Comparison of ENCODE assay signal across 22 mouse cellular contexts in genomic region chr3:152936313-152936712, GRCm38 (mm10). TPM values are rescaled to one million over a fixed set of nuclear protein-coding genes. Genes with fewer than 3 reads are reported as not detected.
DNase-seq lines count a peak whose midpoint lies in the region; ATAC-seq and TF ChIP-seq lines count a peak whose summit lies in the region.
"Had no signal": no experiment of that assay in that cellular context is flagged by ENCODE, and none has a peak within 500 bp of the region (broad histone marks: within the 10 kb centered on the region; RNA-seq: fewer than 3 reads in every experiment).

No protein-coding gene starts in this region.

- H3K4me1 ChIP-seq in liver, embryonic 12.5 days, result peaks cover 25% of the 10 kb centered on the region; the same call in 1 of the 2 replicates
- H3K4me1 ChIP-seq in liver, postnatal 0 days (ENCODE audit: insufficient read depth), result no peaks in the 10 kb centered on the region
- H3K4me1 ChIP-seq in CH12.LX (ENCODE audit: control insufficient read depth in 1 of 2, insufficient read depth in 2 of 2), result peaks cover 12 to 24% of the 10 kb centered on the region in 2 experiments
- H3K4me1 ChIP-seq in MEL (ENCODE audit: control insufficient read depth in 1 of 2, insufficient read depth in 2 of 2, low read length in 2 of 2), result peaks cover 12 to 27% of the 10 kb centered on the region in 2 experiments
- H3K4me1 ChIP-seq in midbrain, embryonic 14.5 days (ENCODE audit: control insufficient read depth, insufficient read depth, low read length), result no peaks in the 10 kb centered on the region

- no peak for TF ChIP-seq CTCF in liver, postnatal 0 days (IDR thresholded peaks at IDR 0.05; ENCODE audit: low read depth)
- no peak for TF ChIP-seq CTCF in CH12.LX (conservative IDR thresholded peaks at IDR 0.05 in 1 of 2, IDR thresholded peaks at IDR 0.05 in 1 of 2; ENCODE audit: low read depth in 2 of 2, low read length in 2 of 2)
- no peak for TF ChIP-seq CTCF in MEL (IDR thresholded peaks at IDR 0.05 in 2 of 3, conservative IDR thresholded peaks at IDR 0.05 in 1 of 3; ENCODE audit: control insufficient read depth in 1 of 3, insufficient read depth in 1 of 3, low read depth in 2 of 3, low read length in 3 of 3, poor library complexity in 1 of 3, severe bottlenecking in 1 of 3)

- dilution Hi-C loops in CH12.LX (cut with MboI; ENCODE audit: extremely low pct_ligation_motif_present, extremely low pct_unique_long_range_greater_than_20kb, low sequenced_read_pairs), result no loop called here

- WGBS in liver, embryonic 12.5 days (ENCODE audit: insufficient replicate concordance), result 51% methylated on average over 3 of the region's 3 CpGs
- 59% methylated on average over 3 of the region's 3 CpGs for WGBS in liver, postnatal 0 days (ENCODE audit: insufficient replicate concordance)
- WGBS in midbrain, embryonic 14.5 days, result 90% methylated on average over 3 of the region's 3 CpGs

- H3K27me3 ChIP-seq in liver, embryonic 12.5 days (replicated peaks), result no peaks in the 10 kb centered on the region
- H3K27me3 ChIP-seq in liver, postnatal 0 days (ENCODE audit: insufficient read depth, low read length), result no peaks in the 10 kb centered on the region
- no peaks in the 10 kb centered on the region for H3K27me3 ChIP-seq in CH12.LX (replicated peaks)
- no peaks in the 10 kb centered on the region for H3K27me3 ChIP-seq in MEL (ENCODE audit: control insufficient read depth in 1 of 2, insufficient read depth in 2 of 2, low read length in 2 of 2)
- no peaks in the 10 kb centered on the region for H3K27me3 ChIP-seq in midbrain, embryonic 14.5 days (ENCODE audit: control insufficient read depth, insufficient read depth, low read length)
- H3K27me3 ChIP-seq: Patski had no signal

- TF ChIP-seq EP300 in liver, postnatal 0 days (IDR thresholded peaks at IDR 0.05; ENCODE audit: low read depth), result no peak
- TF ChIP-seq EP300 in CH12.LX (IDR thresholded peaks at IDR 0.05; ENCODE audit: low read length) (no peak), MEL (IDR thresholded peaks at IDR 0.05; ENCODE audit: low read depth in 1 of 2, low read length in 2 of 2) (peak; percentile 46 to 52; a peak in 3 of 4 replicates)

- no peak overlapping the region for H3K9ac ChIP-seq in liver, embryonic 12.5 days
- no peak overlapping the region for H3K9ac ChIP-seq in liver, postnatal 0 days (replicated peaks)
- H3K9ac ChIP-seq in CH12.LX (ENCODE audit: insufficient read depth, low read depth) (no peak overlapping the region), MEL (ENCODE audit: control insufficient read depth, low read depth, low read length, poor library complexity, severe bottlenecking) (no peak overlapping the region; the same call in 1 of the 2 replicates)
- no peak overlapping the region for H3K9ac ChIP-seq in midbrain, embryonic 14.5 days (replicated peaks; ENCODE audit: low read length)

- ATAC-seq in liver, embryonic 12.5 days, result peak; percentile 58; the same call in 1 of the 2 replicates
- ATAC-seq in liver, postnatal 0 days, result no peak
- no peak for ATAC-seq in midbrain, embryonic 14.5 days (ENCODE audit: low FRiP score, low TSS enrichment)
- ATAC-seq: activated CD4-positive, CD25-positive, alpha-beta regulatory T cell, adult 4 months; CD4-positive, CD25-positive, alpha-beta regulatory T cell, adult 4 months; Patski had no signal

- H3K79me2 ChIP-seq in CH12.LX (replicated peaks; ENCODE audit: control insufficient read depth, extremely low read depth, insufficient read depth, poor library complexity, severe bottlenecking), result no peaks in the 10 kb centered on the region
- H3K79me2 ChIP-seq in MEL (ENCODE audit: control insufficient read depth, insufficient read depth, low read length, poor library complexity), result no peaks in the 10 kb centered on the region

- H3K4me3 ChIP-seq in liver, embryonic 12.5 days, result no peak overlapping the region
- H3K4me3 ChIP-seq in liver, postnatal 0 days (ENCODE audit: low read depth, low read length), result no peak overlapping the region
- no peak overlapping the region for H3K4me3 ChIP-seq in CH12.LX (replicated peaks in 1 of 3; ENCODE audit: low read depth in 2 of 3, low read length in 2 of 3, poor library complexity in 1 of 3)
- H3K4me3 ChIP-seq in MEL (ENCODE audit: control insufficient read depth in 1 of 2, insufficient read depth in 1 of 2, low read depth in 2 of 2, low read length in 2 of 2), result no peak overlapping the region
- no peak overlapping the region for H3K4me3 ChIP-seq in midbrain, embryonic 14.5 days (replicated peaks; ENCODE audit: low read depth, low read length)

- no peak overlapping the region for H3K27ac ChIP-seq in liver, embryonic 12.5 days
- no peak overlapping the region for H3K27ac ChIP-seq in liver, postnatal 0 days (ENCODE audit: low read depth)
- H3K27ac ChIP-seq in CH12.LX (ENCODE audit: insufficient read depth, low read depth) (no peak overlapping the region), MEL (ENCODE audit: control insufficient read depth, low read depth, low read length) (peak overlapping the region; percentile 71)
- no peak overlapping the region for H3K27ac ChIP-seq in midbrain, embryonic 14.5 days (replicated peaks; ENCODE audit: low read depth, low read length)

- DNase-seq in liver, postnatal 0 days, result no peak
- no peak for DNase-seq in CH12.LX (ENCODE audit: extremely low read depth)
- DNase-seq in MEL (ENCODE audit: low read depth, low spot score), result peak; percentile 57
- DNase-seq in retina, postnatal 1 day, result no peak
- no peak for DNase-seq in midbrain, embryonic 14.5 days
- DNase-seq: adrenal gland, adult 2 months; adrenal gland, adult 8-10 months; adrenal gland, postnatal 10 days; adrenal gland, postnatal 14 days; adrenal gland, postnatal 25 days; adrenal gland, postnatal 36 days; B cell, adult 2 months; cerebellum, adult 11 months; cerebellum, adult 11-12 months; cerebellum, adult 18-20 months; cerebellum, adult 2 months; cerebellum, adult 8-10 months had no signal

- in situ Hi-C loops in CH12.LX (cut with MboI; ENCODE audit: low pct_ligation_motif_present, low pct_unique_long_range_greater_than_20kb, low sequenced_read_pairs), result no loop called here

- TF ChIP-seq POLR2A in CH12.LX (IDR thresholded peaks at IDR 0.05; ENCODE audit: low read depth, low read length) (no peak), MEL (IDR thresholded peaks at IDR 0.05; ENCODE audit: control insufficient read depth in 1 of 2, insufficient read depth in 1 of 2, low read depth in 1 of 2, low read length in 2 of 2, poor library complexity in 1 of 2) (no peak)

- H3K4me2 ChIP-seq in liver, embryonic 12.5 days, result no peak overlapping the region
- H3K4me2 ChIP-seq in liver, postnatal 0 days (ENCODE audit: low read depth, low read length), result no peak overlapping the region
- no peak overlapping the region for H3K4me2 ChIP-seq in CH12.LX (ENCODE audit: insufficient read depth, low read depth, poor library complexity, severe bottlenecking)
- no peak overlapping the region for H3K4me2 ChIP-seq in midbrain, embryonic 14.5 days (ENCODE audit: low read length)

- no peaks in the 10 kb centered on the region for H3K9me3 ChIP-seq in liver, embryonic 12.5 days (replicated peaks)
- H3K9me3 ChIP-seq in liver, postnatal 0 days (ENCODE audit: low read length), result no peaks in the 10 kb centered on the region
- no peaks in the 10 kb centered on the region for H3K9me3 ChIP-seq in CH12.LX (replicated peaks; ENCODE audit: low read length)
- H3K9me3 ChIP-seq in MEL (replicated peaks; ENCODE audit: insufficient read depth, low read length), result no peaks in the 10 kb centered on the region
- H3K9me3 ChIP-seq in midbrain, embryonic 14.5 days (ENCODE audit: control insufficient read depth, low read length), result no peaks in the 10 kb centered on the region
- H3K9me3 ChIP-seq: G1E had no signal

- TF ChIP-seq RAD21 in CH12.LX (IDR thresholded peaks at IDR 0.05; ENCODE audit: low read depth, low read length) (no peak), MEL (IDR thresholded peaks at IDR 0.05; ENCODE audit: low read depth, low read length) (no peak)

- H3K36me3 ChIP-seq in liver, embryonic 12.5 days, result no peaks in the 10 kb centered on the region
- no peaks in the 10 kb centered on the region for H3K36me3 ChIP-seq in liver, postnatal 0 days (replicated peaks; ENCODE audit: insufficient read depth, low read length)
- H3K36me3 ChIP-seq in CH12.LX (replicated peaks in 1 of 2; ENCODE audit: control insufficient read depth in 1 of 2, insufficient read depth in 1 of 2, low read length in 1 of 2), result peaks cover 0 to 2% of the 10 kb centered on the region in 2 experiments
- H3K36me3 ChIP-seq in MEL (ENCODE audit: control insufficient read depth in 1 of 2, insufficient read depth in 2 of 2, low read length in 2 of 2), result peaks cover 0 to 19% of the 10 kb centered on the region in 2 experiments; a peak in 2 of 4 replicates
- H3K36me3 ChIP-seq in midbrain, embryonic 14.5 days (ENCODE audit: control insufficient read depth, insufficient read depth, low read length), result no peaks in the 10 kb centered on the region
- H3K36me3 ChIP-seq: G1E had no signal

TF ChIP-seq in CH12.LX, 34 proteins besides CTCF, POLR2A, EP300 and RAD21:
- TF ChIP-seq SIN3A (IDR thresholded peaks at IDR 0.05; ENCODE audit: low read length), result 0 out of 2 replicates have a peak, but pooled peaks have one; percentile 27
- no peak for TF ChIP-seq JUND (conservative IDR thresholded peaks at IDR 0.05; ENCODE audit: low read depth, low read length)
- TF ChIP-seq POLR2AphosphoS2 (IDR thresholded peaks at IDR 0.05; ENCODE audit: low read depth, low read length), result no peak
TF ChIP-seq in CH12.LX: peak in this region for 1.

TF ChIP-seq in MEL, 35 proteins besides CTCF, POLR2A, EP300 and RAD21:
- no peak for TF ChIP-seq ZMIZ1 (IDR thresholded peaks at IDR 0.05; ENCODE audit: low read depth, low read length)
- no peak for TF ChIP-seq NRF1 (IDR thresholded peaks at IDR 0.05; ENCODE audit: insufficient read depth, low read depth, low read length, poor library complexity, severe bottlenecking)
- no peak for TF ChIP-seq MAZ (IDR thresholded peaks at IDR 0.05; ENCODE audit: low read depth, low read length)
- TF ChIP-seq ETS1 (IDR thresholded peaks at IDR 0.05; ENCODE audit: low read depth, low read length), result peak; percentile 21; the same call in 1 of the 2 replicates
TF ChIP-seq in MEL: peak in this region for 1.

RNA-seq across cellular contexts. Expression of gene St6galnac5, which starts 45.7 kb away (rescaled TPM):
- 0.05 and 0.10 TPM in 2 replicates for polyA plus RNA-seq in liver, embryonic 12.5 days (2016; fragmentation: Nextera tagmentation; extraction: Ambion mirVana)
- polyA plus RNA-seq in liver, postnatal 0 days (2015; fragmentation: Nextera tagmentation; extraction: Ambion mirVana), result 0.02 TPM in 1 of 2 replicates, not detected in the other
- total RNA-seq in CH12.LX (2012; rRNA removed), result not detected in 2 replicates
- total RNA-seq in CH12.LX (2014; rRNA removed), result not detected in 2 replicates
- polyA plus RNA-seq in CH12.LX (2012; ENCODE audit: insufficient read length, low read depth), result 0.04 TPM in 1 of 2 replicates, not detected in the other
- total RNA-seq in MEL (2012; rRNA removed), result not detected in 2 replicates
- polyA plus RNA-seq in MEL (2012; ENCODE audit: insufficient read depth in 1 of 2, insufficient read length in 2 of 2, low read depth in 1 of 2, low replicate concordance in 2 of 2, missing spikeins in 1 of 2), result not detected
- polyA plus RNA-seq in midbrain, embryonic 14.5 days (2014; fragmentation: Nextera tagmentation; extraction: Ambion mirVana), result 20.6 and 25.7 TPM in 2 replicates
- polyA plus RNA-seq: CD4-positive, CD25-positive, alpha-beta regulatory T cell, adult 4 months; G1E had no signal

Comparison
In these comparisons a context has a peak if more than half of its experiments do, and no peak if none do; other contexts are left out.
1. RNA of gene St6galnac5, which starts 45.7 kb away (polyA plus RNA-seq): 20.6 to 25.7 TPM in midbrain, embryonic 14.5 days; 0.05 to 0.10 TPM in liver, embryonic 12.5 days, 0.04 TPM in CH12.LX, 0.02 TPM in liver, postnatal 0 days and not detected in MEL; every median in the first group is over 10 times any median in the second.